Mouse (Mus musculus) hindbrain, embryonic 13.5 days (tissue): Measurements from ENCODE around the gene Psd4. TPM values are rescaled to one million over a fixed set of nuclear protein-coding genes. Genes with fewer than 3 reads are reported as not detected.

ENCODE experiments used
- ATAC-seq: fragments of 200-750 bp; cut with Nextera tagmentation; 2 replicates; pipeline ENCODE4 v1.8.0; 2017; ENCODE audit warnings: moderate TSS enrichment; ENCODE audit not compliant: low FRiP score
- H3K27ac ChIP-seq: fragments of 300-500 bp; sonication (generic); 2 replicates; pipeline ENCODE4 v1.5.1; 2015; ENCODE audit warnings: inconsistent platforms, mild to moderate bottlenecking, moderate library complexity
- H3K27me3 ChIP-seq: fragments of 300-500 bp; sonication (generic); 2 replicates; pipeline ENCODE4 v1.6.1; 2015; ENCODE audit warnings: mild to moderate bottlenecking, inconsistent platforms
- H3K36me3 ChIP-seq: fragments of 300-500 bp; sonication (generic); 2 replicates; pipeline ENCODE4 v1.6.1; 2015; ENCODE audit warnings: mild to moderate bottlenecking, inconsistent platforms
- H3K4me1 ChIP-seq: fragments of 300-500 bp; sonication (generic); replicated peaks from 2 replicates; pipeline ENCODE4 v1.6.1; 2015; ENCODE audit warnings: inconsistent platforms
- H3K4me2 ChIP-seq: fragments of 300-500 bp; sonication (generic); 2 replicates; pipeline ENCODE4 v1.6.1; 2015; ENCODE audit warnings: inconsistent platforms, mild to moderate bottlenecking, moderate library complexity
- H3K4me3 ChIP-seq: fragments of 300-500 bp; sonication (generic); 2 replicates; pipeline ENCODE4 v1.5.1; 2015; ENCODE audit warnings: mild to moderate bottlenecking, inconsistent platforms
- H3K9ac ChIP-seq: fragments of 300-500 bp; sonication (generic); 2 replicates; pipeline ENCODE4 v1.6.1; 2015; ENCODE audit warnings: mild to moderate bottlenecking, inconsistent platforms
- H3K9me3 ChIP-seq: fragments of 300-500 bp; sonication (generic); 2 replicates; pipeline ENCODE4 v1.6.1; 2016; ENCODE audit warnings: inconsistent platforms
- WGBS: fragments of 180-500 bp; shearing (Covaris S2); methylation state at CpG from one replicate; pipeline ENCODE4 v1.1.7; 2015; 5-methylcytosine and 5-hydroxymethylcytosine counted together
- polyA plus RNA-seq: library from polyadenylated mRNA; unstranded; fragments of >200 nt; fragmentation: Nextera tagmentation; extraction: Ambion mirVana; gene quantifications from 2 replicates; pipeline ENCODE4 v1.2.1, GENCODE M21; 2015

Gene Psd4
- polyA plus RNA-seq, result 0.30 and 0.74 TPM in 2 replicates

- Histone ChIP-seq H3K27ac (no peak within 1 kb of the TSS), H3K9ac (peak within 1 kb of the TSS; percentile 71; the same call in 1 of the 2 replicates), H3K36me3 (no peaks in the 10 kb centered on the region), H3K4me2 (peak within 1 kb of the TSS; percentile 83), H3K4me3 (peak within 1 kb of the TSS; percentile 47), H3K27me3 (peaks cover 22% of the 10 kb centered on the region), H3K4me1 (peaks cover 5% of the 10 kb centered on the region; the same call in 1 of the 2 replicates), H3K9me3 (no peaks in the 10 kb centered on the region)
- WGBS, result 4% methylated on average over 47 of the region's 47 CpGs
- ATAC-seq, result peak; percentile 91
Measured at GRCm38 (mm10) chr2:24367030-24367894, at the start of gene Psd4. Gene Psd4, plus strand, starts transcription at chr2:24367580.

DNA sequence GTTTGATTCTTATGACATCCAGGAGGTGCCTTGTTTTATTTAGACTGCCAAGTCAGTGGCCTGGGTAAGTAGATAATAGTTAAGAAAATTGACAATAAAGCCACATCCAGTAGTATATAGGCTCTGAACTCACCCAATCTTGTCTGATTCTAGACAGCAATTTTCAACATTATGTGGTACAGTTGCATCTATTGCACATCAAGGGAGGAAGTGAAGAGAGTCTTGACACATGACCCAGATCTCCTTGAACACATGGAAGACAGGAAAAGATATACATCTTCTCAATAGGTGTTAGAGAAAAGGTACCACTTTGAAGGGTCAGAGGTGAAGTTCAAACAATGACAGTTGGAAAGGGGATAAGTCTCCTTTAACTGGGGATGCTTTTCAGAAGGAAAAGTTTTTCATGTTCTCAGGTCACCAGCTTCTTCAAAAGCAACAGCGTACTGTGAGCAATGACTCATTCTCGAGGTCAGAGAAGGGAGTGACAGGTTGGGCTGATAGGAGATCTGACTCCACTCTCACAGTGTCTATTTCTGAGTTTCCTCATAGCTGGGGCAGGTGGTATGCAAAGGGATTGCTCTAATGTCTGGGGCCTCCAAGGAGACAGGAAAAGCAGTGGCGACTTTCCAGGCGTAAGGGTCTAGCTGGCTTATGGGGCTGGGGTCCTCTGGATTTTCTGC, 49.3 kb upstream of the Psd4 start:
- H3K36me3 ChIP-seq, result no peaks in the 10 kb centered on the region
- no peak for ATAC-seq
- no peaks in the 10 kb centered on the region for H3K27me3 ChIP-seq
- no peak overlapping the region for H3K4me3 ChIP-seq
- H3K9me3 ChIP-seq, result no peaks in the 10 kb centered on the region
- WGBS, result 88% methylated on average over 4 of the region's 4 CpGs
- H3K4me2 ChIP-seq, result no peak overlapping the region
- no peak overlapping the region for H3K27ac ChIP-seq
- H3K4me1 ChIP-seq, result no peaks in the 10 kb centered on the region
- H3K9ac ChIP-seq, result no peak overlapping the region

GRCm38 (mm10) chr2:24335333-24335732, 32.0 kb upstream of the Psd4 start:
- Histone ChIP-seq H3K9me3 (no peaks in the 10 kb centered on the region), H3K27me3 (no peaks in the 10 kb centered on the region), H3K36me3 (no peaks in the 10 kb centered on the region), H3K4me1 (no peaks in the 10 kb centered on the region), H3K4me2 (no peak overlapping the region), H3K9ac (no peak overlapping the region), H3K4me3 (no peak overlapping the region), H3K27ac (no peak overlapping the region)
- ATAC-seq, result no peak
- WGBS, result 70% methylated on average over 3 of the region's 3 CpGs

DNA sequence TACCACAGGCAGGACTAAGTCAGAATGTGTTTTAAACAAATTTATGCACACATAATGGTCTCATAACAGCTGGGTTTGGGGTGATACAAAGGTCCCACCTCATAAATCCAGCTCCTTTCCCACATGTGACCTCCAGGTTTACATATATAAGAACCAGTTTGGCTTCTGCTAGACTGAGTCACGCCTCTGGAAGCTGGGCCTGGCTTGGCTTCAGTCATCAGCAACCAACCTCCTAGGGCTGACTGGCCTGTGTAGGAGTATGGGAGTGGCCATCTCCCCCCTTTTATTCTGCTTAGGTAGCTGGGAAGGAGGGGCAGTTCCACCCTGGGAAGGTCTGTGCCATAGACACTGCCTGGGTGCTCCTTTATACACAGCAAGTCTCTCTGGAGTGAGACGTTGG, 30.8 kb upstream of the Psd4 start, which contains the start of gene Il1rn:
Gene Il1rn, plus strand, starts transcription at position 309 of the 400 bp plus-strand sequence.
- Histone ChIP-seq H3K4me3 (no peak within 1 kb of the TSS), H3K27me3 (no peaks in the 10 kb centered on the region), H3K4me1 (no peaks in the 10 kb centered on the region), H3K36me3 (no peaks in the 10 kb centered on the region), H3K4me2 (no peak within 1 kb of the TSS), H3K27ac (no peak within 1 kb of the TSS), H3K9me3 (no peaks in the 10 kb centered on the region), H3K9ac (no peak within 1 kb of the TSS)
- 75% methylated on average over 2 of the region's 2 CpGs for WGBS
- ATAC-seq, result no peak

DNA sequence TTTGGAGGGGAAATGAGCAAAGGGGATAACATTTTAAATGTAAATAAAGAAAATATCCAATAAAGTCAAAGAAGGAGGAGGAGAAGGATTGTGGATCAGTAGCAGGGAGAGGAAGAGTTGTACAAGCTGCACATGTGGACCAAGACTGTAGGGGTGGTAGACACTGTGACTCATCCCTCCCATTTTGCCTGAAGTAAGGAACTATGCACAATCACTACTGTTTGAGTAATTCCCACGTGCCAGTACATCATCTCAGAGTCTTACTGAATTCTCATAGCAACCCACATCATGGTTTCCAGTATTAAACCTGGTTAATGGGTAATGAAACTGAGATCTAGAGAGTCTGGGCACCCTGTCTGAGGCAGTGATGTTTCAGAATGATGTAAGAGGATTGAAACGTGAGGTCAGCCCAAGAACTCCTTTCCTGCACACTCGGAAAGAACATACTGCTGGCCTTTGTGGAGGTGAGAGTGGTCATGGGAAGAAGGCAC, 25.9 kb upstream of the Psd4 start:
- H3K9me3 ChIP-seq, result no peaks in the 10 kb centered on the region
- 72% methylated on average over 3 of the region's 3 CpGs for WGBS
- H3K27ac ChIP-seq, result no peak overlapping the region
- no peak overlapping the region for H3K4me2 ChIP-seq
- H3K27me3 ChIP-seq, result no peaks in the 10 kb centered on the region
- no peaks in the 10 kb centered on the region for H3K36me3 ChIP-seq
- no peak overlapping the region for H3K9ac ChIP-seq
- no peak overlapping the region for H3K4me3 ChIP-seq
- no peaks in the 10 kb centered on the region for H3K4me1 ChIP-seq
- ATAC-seq, result no peak

GRCm38 (mm10) chr2:24344619-24345018, 22.8 kb upstream of the Psd4 start:
- no peak overlapping the region for H3K9ac ChIP-seq
- H3K36me3 ChIP-seq, result no peaks in the 10 kb centered on the region
- H3K27me3 ChIP-seq, result no peaks in the 10 kb centered on the region
- no peaks in the 10 kb centered on the region for H3K4me1 ChIP-seq
- no peak overlapping the region for H3K4me2 ChIP-seq
- no peak overlapping the region for H3K4me3 ChIP-seq
- no peak for ATAC-seq
- no peaks in the 10 kb centered on the region for H3K9me3 ChIP-seq
- 68% methylated on average over 4 of the region's 4 CpGs for WGBS
- H3K27ac ChIP-seq, result no peak overlapping the region

DNA sequence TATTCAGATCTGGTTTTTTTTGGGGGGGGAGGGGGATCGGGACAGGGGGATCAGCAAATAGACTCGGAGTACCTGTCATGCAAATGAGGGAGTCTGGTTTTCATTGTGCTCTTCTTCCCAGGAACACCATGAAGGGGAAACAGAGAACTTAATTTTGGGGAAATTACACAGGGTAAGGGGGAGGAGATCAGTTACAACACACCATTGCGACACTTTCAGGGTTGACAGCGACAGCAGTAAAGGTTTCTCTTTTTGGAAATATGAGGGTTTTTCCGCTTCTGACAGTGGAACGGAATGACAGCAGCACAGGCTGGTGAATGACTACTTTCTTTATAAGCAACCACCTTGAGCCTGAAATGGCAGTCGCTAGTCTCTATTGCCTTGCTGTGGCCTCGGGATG, 22.3 kb upstream of the Psd4 start:
- H3K4me2 ChIP-seq, result no peak overlapping the region
- H3K9ac ChIP-seq, result no peak overlapping the region
- no peaks in the 10 kb centered on the region for H3K4me1 ChIP-seq
- H3K4me3 ChIP-seq, result no peak overlapping the region
- no peaks in the 10 kb centered on the region for H3K36me3 ChIP-seq
- no peaks in the 10 kb centered on the region for H3K27me3 ChIP-seq
- WGBS, result 64% methylated on average over 8 of the region's 8 CpGs
- no peaks in the 10 kb centered on the region for H3K9me3 ChIP-seq
- H3K27ac ChIP-seq, result no peak overlapping the region
- ATAC-seq, result no peak

GRCm38 (mm10) chr2:24347926-24348325, 19.5 kb upstream of the Psd4 start:
- no peak overlapping the region for H3K4me3 ChIP-seq
- H3K27ac ChIP-seq, result no peak overlapping the region
- H3K9ac ChIP-seq, result no peak overlapping the region
- no peaks in the 10 kb centered on the region for H3K9me3 ChIP-seq
- ATAC-seq, result no peak
- H3K4me2 ChIP-seq, result no peak overlapping the region
- no peaks in the 10 kb centered on the region for H3K36me3 ChIP-seq
- 90% methylated on average over 1 of the region's 1 CpGs for WGBS
- H3K4me1 ChIP-seq, result no peaks in the 10 kb centered on the region
- no peaks in the 10 kb centered on the region for H3K27me3 ChIP-seq

GRCm38 (mm10) chr2:24351159-24351558, 16.2 kb upstream of the Psd4 start:
- Histone ChIP-seq H3K4me2 (no peak overlapping the region), H3K4me3 (no peak overlapping the region), H3K9ac (no peak overlapping the region), H3K36me3 (no peaks in the 10 kb centered on the region), H3K4me1 (no peaks in the 10 kb centered on the region), H3K9me3 (no peaks in the 10 kb centered on the region), H3K27me3 (no peaks in the 10 kb centered on the region), H3K27ac (no peak overlapping the region)
- WGBS, result 87% methylated on average over 2 of the region's 2 CpGs
- ATAC-seq, result no peak

DNA sequence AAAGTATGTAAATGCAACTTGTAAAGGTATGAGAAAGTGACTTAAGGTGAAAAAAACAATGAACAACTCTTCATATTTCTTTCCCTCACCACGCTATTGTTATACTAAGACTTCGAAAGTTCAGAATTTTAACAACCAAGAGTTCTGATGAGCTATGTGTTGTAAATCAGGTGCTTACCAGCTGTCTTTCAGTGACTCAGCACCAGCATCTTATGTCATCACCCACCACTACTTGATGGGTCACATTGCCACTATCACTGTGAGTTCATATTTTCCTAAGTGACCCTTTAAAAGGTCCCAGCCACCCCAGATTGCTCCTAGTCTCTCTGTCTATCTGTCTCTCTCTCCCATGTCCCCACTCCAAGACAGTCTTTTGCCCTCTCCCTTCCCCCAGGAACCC, 14.3 kb upstream of the Psd4 start:
- Histone ChIP-seq H3K9ac (no peak overlapping the region), H3K9me3 (no peaks in the 10 kb centered on the region), H3K4me1 (no peaks in the 10 kb centered on the region), H3K27ac (no peak overlapping the region), H3K4me3 (no peak overlapping the region), H3K36me3 (no peaks in the 10 kb centered on the region), H3K27me3 (no peaks in the 10 kb centered on the region), H3K4me2 (no peak overlapping the region)
- 100% methylated on average over 2 of the region's 2 CpGs for WGBS
- no peak for ATAC-seq

DNA sequence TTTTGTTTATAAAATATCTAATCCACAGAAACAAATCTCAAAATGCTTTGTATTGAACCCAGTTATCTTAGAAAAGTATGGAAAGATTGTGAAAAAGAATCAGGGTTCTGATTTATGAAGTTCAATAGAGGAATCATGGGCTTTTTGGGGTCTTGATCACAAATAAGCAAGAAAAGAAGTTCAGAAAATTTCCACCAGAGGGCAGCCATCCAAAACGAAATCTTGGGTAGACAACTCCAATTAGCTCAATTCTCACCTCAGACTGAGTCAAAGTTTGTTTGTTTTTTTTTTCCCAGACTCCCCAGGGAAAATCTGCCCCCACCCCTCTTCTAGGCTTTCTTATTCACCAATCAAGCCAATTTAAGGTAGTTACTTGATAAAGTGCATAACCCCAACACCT, 9.7 kb upstream of the Psd4 start:
- H3K9ac ChIP-seq, result no peak overlapping the region
- no peak overlapping the region for H3K4me3 ChIP-seq
- no peak for ATAC-seq
- no peaks in the 10 kb centered on the region for H3K9me3 ChIP-seq
- H3K4me2 ChIP-seq, result no peak overlapping the region
- H3K4me1 ChIP-seq, result no peaks in the 10 kb centered on the region
- H3K27ac ChIP-seq, result no peak overlapping the region
- 14% methylated on average over 1 of the region's 1 CpGs for WGBS
- H3K27me3 ChIP-seq, result no peaks in the 10 kb centered on the region
- no peaks in the 10 kb centered on the region for H3K36me3 ChIP-seq

- 95% methylated on average over 1 of the region's 1 CpGs for WGBS
- H3K36me3 ChIP-seq, result no peaks in the 10 kb centered on the region
- no peaks in the 10 kb centered on the region for H3K27me3 ChIP-seq
- no peak overlapping the region for H3K4me2 ChIP-seq
- no peak for ATAC-seq
- H3K4me3 ChIP-seq, result no peak overlapping the region
- H3K9me3 ChIP-seq, result no peaks in the 10 kb centered on the region
- H3K27ac ChIP-seq, result no peak overlapping the region
- H3K4me1 ChIP-seq, result no peaks in the 10 kb centered on the region
- no peak overlapping the region for H3K9ac ChIP-seq
Measured at GRCm38 (mm10) chr2:24359347-24359746, 8.0 kb upstream of the Psd4 start.
